Mouse (Mus musculus) spleen, embryonic (tissue): ENCODE data around the gene Hoxd4.

Experiments
- CTCF ChIA-PET: fragments of 350-600 bp; sonication (Branson Sonifier 250); formaldehyde crosslinking; loops from one replicate; lab custom pipeline; 2022; lab: Charles Lee

Gene Hoxd4

GRCm38 (mm10) chr2:74704393-74704998 lies 7.2 kb upstream of the Hoxd4 start, which contains the start of gene Hoxd8:
Gene Hoxd8, plus strand, starts transcription at chr2:74704615.
- CTCF ChIA-PET, result interaction anchor here (0.5 to 0.6 kb wide), 2 partner anchors 74 to 446 kb away, joined by 3 read pairs; no protein-coding TSS in a partner anchor

GRCm38 (mm10) chr2:74704999-74705466 lies 6.7 kb upstream of the Hoxd4 start:
- CTCF ChIA-PET, result interaction anchor here (0.5 kb wide), 1 partner anchor 445 kb away, joined by 3 read pairs; no protein-coding TSS in a partner anchor

DNA sequence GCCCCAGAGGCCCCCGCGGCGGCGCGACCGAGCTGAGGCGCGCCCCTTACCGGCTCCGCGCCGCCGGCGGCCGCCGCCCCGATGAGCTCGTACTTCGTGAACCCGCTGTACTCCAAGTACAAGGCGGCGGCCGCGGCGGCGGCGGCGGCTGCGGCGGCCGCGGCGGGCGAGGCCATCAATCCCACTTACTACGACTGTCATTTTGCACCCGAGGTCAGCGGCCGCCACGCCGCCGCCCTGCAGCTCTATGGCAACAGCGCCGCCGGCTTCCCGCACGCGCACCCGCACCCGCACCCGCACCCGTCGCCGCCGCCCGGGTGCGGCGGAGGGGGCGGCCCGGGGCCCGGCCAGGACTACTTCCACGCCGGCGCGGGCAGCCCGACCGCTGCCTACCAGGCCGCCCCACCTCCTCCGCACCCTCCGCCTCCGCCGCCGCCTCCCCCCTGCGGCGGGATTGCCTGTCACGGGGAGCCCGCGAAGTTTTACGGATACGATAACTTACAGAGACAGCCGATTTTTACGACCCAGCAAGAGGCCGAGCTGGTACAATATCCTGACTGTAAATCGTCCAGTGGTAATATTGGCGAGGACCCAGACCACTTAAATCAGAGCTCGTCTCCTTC lies 6.2 kb upstream of the Hoxd4 start:
- CTCF ChIA-PET, result interaction anchor here (0.6 to 0.7 kb wide), 2 partner anchors 25 to 793 kb away, joined by 4 to 6 read pairs; no protein-coding TSS in a partner anchor

- CTCF ChIA-PET, result interaction anchor here (0.7 kb wide), 1 partner anchor 24 kb away, joined by 4 read pairs; no protein-coding TSS in a partner anchor
Observed at GRCm38 (mm10) chr2:74706393-74706960, 5.3 kb upstream of the Hoxd4 start.

GRCm38 (mm10) chr2:74707599-74707998 lies 4.1 kb upstream of the Hoxd4 start:
- CTCF ChIA-PET, result no interaction called here

GRCm38 (mm10) chr2:74708676-74709075 lies 3.1 kb upstream of the Hoxd4 start:
- CTCF ChIA-PET, result interaction anchor here (0.7 kb wide), 1 partner anchor 52 kb away, joined by 4 read pairs; no protein-coding TSS in a partner anchor

GRCm38 (mm10) chr2:74709465-74710419 lies 2.0 kb upstream of the Hoxd4 start:
- CTCF ChIA-PET, result no interaction called here

- CTCF ChIA-PET, result no interaction called here
Observed at GRCm38 (mm10) chr2:74710929-74711543, 693 bp upstream of the Hoxd4 start.

GRCm38 (mm10) chr2:74713239-74714150 lies 1.8 kb downstream of the Hoxd4 start:
- CTCF ChIA-PET, result interaction anchor here (0.5 kb wide), 1 partner anchor 12 kb away, joined by 6 read pairs; no protein-coding TSS in a partner anchor

GRCm38 (mm10) chr2:74714156-74714789 lies 2.5 kb downstream of the Hoxd4 start:
- CTCF ChIA-PET, result interaction anchor here (0.5 kb wide), 1 partner anchor 11 kb away, joined by 6 read pairs; no protein-coding TSS in a partner anchor

GRCm38 (mm10) chr2:74714881-74715280 lies 3.2 kb downstream of the Hoxd4 start:
- CTCF ChIA-PET, result no interaction called here

GRCm38 (mm10) chr2:74715504-74716241 lies 3.9 kb downstream of the Hoxd4 start:
- CTCF ChIA-PET, result interaction anchor here (0.6 kb wide), 1 partner anchor 248 kb away, joined by 5 read pairs; no protein-coding TSS in a partner anchor

DNA sequence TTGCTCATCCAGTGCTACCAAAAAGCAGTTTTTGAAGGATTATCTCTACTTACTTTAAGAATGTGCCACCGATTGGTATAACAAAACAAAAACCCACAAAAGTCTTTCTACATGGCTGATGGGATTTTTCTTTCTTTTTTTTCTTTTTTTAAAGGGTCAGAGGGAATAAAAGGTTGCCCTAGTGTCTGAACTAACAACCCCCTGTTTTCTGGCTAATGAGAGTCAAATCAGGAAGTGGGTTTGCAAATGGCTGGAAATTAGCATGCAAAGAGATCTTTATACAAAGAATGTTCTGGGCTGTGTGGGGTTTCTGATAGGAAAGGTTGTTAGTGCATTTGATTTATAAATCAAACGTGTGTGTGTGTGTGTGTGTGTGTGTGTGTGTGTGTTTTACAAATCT lies 8.7 kb downstream of the Hoxd4 start:
- CTCF ChIA-PET, result no interaction called here

GRCm38 (mm10) chr2:74720955-74721491 lies 9.3 kb downstream of the Hoxd4 start:
- CTCF ChIA-PET, result no interaction called here

- CTCF ChIA-PET, result no interaction called here
Observed at GRCm38 (mm10) chr2:74721882-74722281, 10.2 kb downstream of the Hoxd4 start.

DNA sequence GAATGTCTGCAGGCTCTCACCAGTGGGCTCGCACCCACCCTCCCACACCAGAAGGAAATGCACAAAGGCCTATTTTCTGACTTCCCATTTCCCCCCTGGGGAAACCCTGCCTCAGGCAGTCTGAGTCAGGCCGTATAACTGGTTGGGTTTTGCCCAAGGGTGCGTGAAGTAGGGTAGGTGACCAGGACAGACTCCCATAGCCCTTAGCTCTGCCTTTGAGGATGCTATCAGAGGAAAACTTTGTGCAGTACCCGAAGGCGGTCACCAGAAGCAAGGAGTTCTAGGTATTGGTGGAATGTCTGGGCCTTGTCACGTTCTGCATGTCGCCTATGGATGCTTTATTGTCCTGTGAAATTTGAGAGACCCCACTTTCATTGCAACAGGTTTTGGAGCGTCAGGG lies 11.2 kb downstream of the Hoxd4 start:
- CTCF ChIA-PET, result interaction anchor here (0.6 kb wide), 1 partner anchor 1394 kb away, joined by 3 read pairs; no protein-coding TSS in a partner anchor

GRCm38 (mm10) chr2:74724244-74725015 lies 12.7 kb downstream of the Hoxd4 start:
- CTCF ChIA-PET, result no interaction called here
